Mouse (Mus musculus): ENCODE data around the gene Aff1.

The Aff1 gene

GRCm38 (mm10) chr5:103769701-103770100 lies 77.5 kb downstream of the Aff1 start:
- no peak for DNase-seq (ENCODE audit: extremely low read depth, insufficient read length, low spot score)

GRCm38 (mm10) chr5:103770447-103771222 lies 78.5 kb downstream of the Aff1 start:
- DNase-seq (ENCODE audit: extremely low read depth, insufficient read length, low spot score) = no peak

DNA sequence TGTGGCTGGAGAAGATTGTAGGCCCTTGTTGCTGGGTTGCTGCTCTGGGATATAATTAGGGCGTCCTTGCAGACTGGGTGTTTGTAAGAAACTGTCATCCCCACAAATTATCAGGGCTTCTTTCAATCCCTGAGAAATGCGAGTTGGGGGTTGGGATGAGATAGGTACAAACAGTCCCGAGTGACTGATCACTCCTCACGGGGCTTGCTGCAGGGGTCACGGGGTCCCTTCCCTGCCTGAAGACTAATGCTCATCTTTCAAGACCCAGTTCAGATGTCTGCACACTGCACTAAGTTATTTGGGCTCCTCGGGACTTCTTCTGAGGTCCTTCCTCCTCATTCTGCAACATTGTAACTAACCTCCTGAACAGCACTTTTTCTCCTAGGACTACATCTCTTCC lies 79.2 kb downstream of the Aff1 start:
- DNase-seq (ENCODE audit: extremely low read depth, insufficient read length, low spot score) = no peak

DNA sequence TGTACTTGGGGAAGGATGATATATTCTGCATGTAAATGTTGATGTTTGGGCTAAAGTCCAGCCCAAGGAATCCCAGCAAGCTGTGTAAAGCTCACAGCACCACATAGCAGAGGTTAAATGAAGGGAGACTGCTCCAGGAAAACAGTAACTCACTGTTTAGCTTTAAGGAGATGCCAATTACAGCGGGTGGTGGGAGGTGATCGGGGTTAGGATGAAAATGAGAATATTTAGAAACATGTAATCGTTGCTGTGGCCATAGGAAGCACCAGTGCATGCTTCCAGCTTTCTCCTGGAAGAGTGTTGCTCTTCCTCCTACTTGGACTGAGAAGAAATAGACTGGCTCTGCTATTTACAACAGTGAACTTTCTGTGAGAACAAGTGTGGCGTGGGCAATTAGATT lies 80.1 kb downstream of the Aff1 start:
- DNase-seq (ENCODE audit: extremely low read depth, insufficient read length, low spot score) = no peak

DNA sequence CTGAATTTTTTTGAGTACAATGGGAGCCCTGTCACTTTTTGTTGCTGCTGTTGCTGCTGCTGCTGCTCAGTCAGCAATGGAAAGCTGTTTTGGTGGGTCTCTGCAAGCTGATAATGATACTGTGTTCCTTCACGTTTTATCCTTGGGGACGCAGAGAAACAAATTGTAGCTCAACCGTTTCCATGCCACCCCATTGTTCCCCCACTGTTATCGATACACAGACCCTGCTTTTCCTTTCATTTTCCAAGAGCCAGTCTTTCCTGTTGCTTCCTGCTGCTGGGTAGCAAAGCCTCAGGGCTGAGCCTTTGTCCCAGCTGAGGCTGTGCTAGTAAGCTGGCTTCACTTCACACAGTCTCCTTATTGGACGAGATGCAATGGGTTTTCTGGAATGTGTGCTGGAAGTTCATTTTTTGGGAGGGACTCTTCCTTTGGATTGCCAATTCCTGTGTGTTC lies 81.0 kb downstream of the Aff1 start:
- DNase-seq (ENCODE audit: extremely low read depth, insufficient read length, low spot score) = peak; percentile 47

DNA sequence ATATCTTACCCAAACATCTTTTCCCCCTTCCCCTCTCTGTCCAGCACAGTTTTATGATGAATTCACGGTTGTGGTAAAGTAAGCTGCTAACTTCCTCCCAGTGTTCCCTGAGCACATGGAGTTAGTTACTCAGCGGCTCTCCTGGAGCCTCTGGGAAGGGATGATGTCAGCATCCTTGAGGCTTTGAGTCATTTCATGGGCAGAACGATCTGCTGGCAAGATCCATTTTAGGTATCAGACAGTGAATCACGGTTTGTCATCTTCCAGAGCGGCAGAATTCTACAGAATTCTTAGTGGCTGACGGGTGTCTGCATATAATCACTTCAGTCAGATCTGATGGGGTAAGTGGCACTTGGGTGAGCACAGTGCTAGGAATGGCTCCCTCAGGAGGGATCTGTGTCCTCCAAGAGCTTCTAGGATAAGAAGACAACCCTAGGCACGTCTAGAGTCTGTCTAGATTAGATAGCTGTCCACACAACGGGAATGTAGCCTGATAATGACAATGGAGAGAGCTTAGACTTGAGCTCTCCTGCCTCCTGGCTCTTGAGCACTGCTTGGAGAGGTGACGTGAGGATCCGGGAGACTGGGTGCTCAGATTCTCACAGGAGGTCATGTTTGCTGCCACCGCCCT lies 82.6 kb downstream of the Aff1 start:
- DNase-seq (ENCODE audit: extremely low read depth, insufficient read length, low spot score) = peak; percentile 66

- no peak for DNase-seq (ENCODE audit: extremely low read depth, insufficient read length, low spot score)
Measured at GRCm38 (mm10) chr5:103775429-103775828, 83.3 kb downstream of the Aff1 start.

DNA sequence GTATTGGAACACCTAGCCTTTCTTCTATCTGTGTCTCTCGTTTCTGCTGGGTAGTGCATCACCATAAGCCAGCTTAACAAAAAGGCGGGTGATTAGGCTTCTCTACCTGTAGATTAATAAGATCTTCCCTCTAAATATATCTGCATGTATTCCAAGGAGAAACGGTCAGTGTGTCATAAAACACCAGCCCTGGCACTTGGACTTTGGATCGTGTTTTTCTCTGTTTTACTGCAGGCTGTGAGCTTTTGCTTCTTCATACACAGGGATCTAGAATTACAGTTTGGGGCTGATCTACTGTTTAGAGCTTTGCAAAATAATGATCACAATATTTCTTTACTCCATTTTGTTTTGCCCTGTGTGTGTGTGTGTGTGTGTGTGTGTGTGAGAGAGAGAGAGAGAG lies 84.7 kb downstream of the Aff1 start:
- no peak for DNase-seq (ENCODE audit: extremely low read depth, insufficient read length, low spot score)

- DNase-seq (ENCODE audit: extremely low read depth, insufficient read length, low spot score) = no peak
Measured at GRCm38 (mm10) chr5:103777446-103777845, 85.3 kb downstream of the Aff1 start.

- peak; percentile 52 for DNase-seq (ENCODE audit: extremely low read depth, insufficient read length, low spot score)
Measured at GRCm38 (mm10) chr5:103778314-103779117, 86.3 kb downstream of the Aff1 start.

DNA sequence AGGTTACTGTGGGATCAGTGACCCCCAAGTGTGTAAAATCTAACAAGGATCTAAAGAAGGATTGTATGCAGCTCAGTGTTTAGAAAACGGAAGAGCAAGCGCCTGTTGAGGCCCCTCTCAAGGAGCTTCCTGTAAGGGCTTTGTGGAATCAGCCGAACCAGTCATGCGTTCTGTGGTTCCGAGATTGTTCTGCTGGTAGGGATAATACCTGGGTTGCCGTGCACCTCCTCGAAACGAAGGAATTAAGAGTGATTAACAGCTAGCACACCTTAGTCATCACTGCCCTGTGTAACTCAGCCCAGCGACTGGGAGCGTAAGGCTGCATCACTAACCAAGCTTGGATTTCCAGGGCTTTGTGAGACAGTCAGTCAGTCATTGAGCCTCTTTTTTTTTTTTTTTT lies 87.7 kb downstream of the Aff1 start:
- DNase-seq (ENCODE audit: extremely low read depth, insufficient read length, low spot score) = no peak

- no peak for DNase-seq (ENCODE audit: extremely low read depth, insufficient read length, low spot score)
Measured at GRCm38 (mm10) chr5:103780266-103780665, 88.1 kb downstream of the Aff1 start.

- DNase-seq (ENCODE audit: extremely low read depth, insufficient read length, low spot score) = no peak
Measured at GRCm38 (mm10) chr5:103780836-103781235, 88.7 kb downstream of the Aff1 start.

- DNase-seq (ENCODE audit: extremely low read depth, insufficient read length, low spot score) = no peak
Measured at GRCm38 (mm10) chr5:103783086-103783668, 91.0 kb downstream of the Aff1 start.

- DNase-seq (ENCODE audit: extremely low read depth, insufficient read length, low spot score) = no peak
Measured at GRCm38 (mm10) chr5:103786096-103786495, 93.9 kb downstream of the Aff1 start.

GRCm38 (mm10) chr5:103788476-103788875 lies 96.3 kb downstream of the Aff1 start:
- DNase-seq (ENCODE audit: extremely low read depth, insufficient read length, low spot score) = no peak

DNA sequence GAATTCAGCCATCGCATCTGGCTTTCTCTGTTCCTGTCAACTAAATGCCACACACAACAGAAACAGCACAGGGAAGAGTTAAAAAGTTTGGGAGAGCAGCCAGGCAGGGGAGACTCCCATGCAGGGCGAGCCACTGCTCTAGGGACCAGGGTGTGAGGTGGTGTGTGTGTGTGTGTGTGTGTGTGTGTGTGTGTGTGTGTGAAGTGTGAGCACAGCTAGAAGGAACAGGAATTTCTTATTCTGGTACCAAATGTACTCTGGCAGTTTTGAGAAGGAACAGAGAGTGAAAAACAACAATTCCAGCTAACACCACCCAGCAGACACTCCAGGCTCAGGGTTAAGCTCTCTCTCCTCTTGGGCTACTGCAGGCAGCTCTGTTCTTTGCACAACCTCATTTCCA lies 96.8 kb downstream of the Aff1 start:
- no peak for DNase-seq (ENCODE audit: extremely low read depth, insufficient read length, low spot score)

DNA sequence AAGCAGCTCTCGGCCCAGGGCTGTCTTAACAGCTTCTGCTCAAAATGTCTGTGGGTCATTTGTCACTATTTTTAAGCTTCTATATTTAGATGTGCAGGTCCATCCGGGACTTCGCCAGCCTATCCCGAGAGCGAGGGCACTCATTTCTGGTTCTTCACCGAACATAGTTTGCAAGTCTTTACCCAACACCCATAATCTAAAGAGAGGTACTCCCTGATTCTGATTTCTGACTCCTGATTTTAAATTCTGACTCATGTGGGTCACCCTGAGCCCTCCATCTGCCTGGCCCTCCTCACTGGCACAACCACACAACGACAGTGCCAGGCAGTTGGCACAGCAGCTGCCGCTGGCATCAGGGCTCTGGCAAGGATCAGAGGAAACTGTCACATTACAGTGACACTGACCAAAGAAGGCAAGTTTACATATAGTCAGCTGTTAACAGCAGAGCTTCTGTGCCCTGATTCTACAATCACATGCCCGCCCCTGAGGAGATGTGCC lies 97.5 kb downstream of the Aff1 start:
- DNase-seq (ENCODE audit: extremely low read depth, insufficient read length, low spot score) = peak; percentile 14

- no peak for DNase-seq (ENCODE audit: extremely low read depth, insufficient read length, low spot score)
Measured at GRCm38 (mm10) chr5:103791741-103792140, 99.6 kb downstream of the Aff1 start.

DNA sequence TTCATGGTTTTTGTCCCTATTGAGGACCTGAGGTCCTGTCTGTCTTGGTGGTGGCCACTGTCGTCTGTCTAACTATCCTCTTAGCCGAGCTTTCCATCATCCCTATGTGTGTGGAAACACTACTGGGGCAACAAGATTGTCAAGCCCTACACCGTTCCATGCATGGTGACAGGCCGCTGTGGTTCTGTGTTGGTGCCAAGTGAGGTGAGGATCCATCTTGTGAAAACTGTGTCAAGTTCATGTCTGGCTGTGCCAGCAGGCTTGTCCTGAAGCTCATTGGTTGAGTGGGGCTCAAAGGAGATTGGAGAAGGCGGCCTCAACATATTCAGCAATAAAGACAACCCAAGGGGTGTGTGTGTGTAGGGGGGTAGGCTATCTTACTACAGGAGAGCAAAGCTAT lies 102.9 kb downstream of the Aff1 start:
- DNase-seq (ENCODE audit: extremely low read depth, insufficient read length, low spot score) = no peak

GRCm38 (mm10) chr5:103796035-103796434 lies 103.9 kb downstream of the Aff1 start:
- DNase-seq (ENCODE audit: extremely low read depth, insufficient read length, low spot score) = no peak
